Mouse (Mus musculus) midbrain, embryonic 13.5 days (tissue): Measurements from ENCODE around the gene Slc35f1. TPM values are rescaled to one million over a fixed set of nuclear protein-coding genes. Genes with fewer than 3 reads are reported as not detected.

Experiments
- ATAC-seq: fragments of 200-750 bp; cut with Nextera tagmentation; 2 replicates; pipeline ENCODE4 v1.8.0; 2017; ENCODE audit warnings: mild to moderate bottlenecking, moderate TSS enrichment, moderate library complexity
- H3K27ac ChIP-seq: fragments of 300-500 bp; sonication (generic); 2 replicates; pipeline ENCODE4 v1.5.1; 2015; ENCODE audit warnings: inconsistent platforms, mild to moderate bottlenecking, moderate library complexity
- H3K27me3 ChIP-seq: fragments of 300-500 bp; sonication (generic); 2 replicates; pipeline ENCODE4 v1.6.1; 2015; ENCODE audit warnings: mild to moderate bottlenecking, inconsistent platforms
- H3K36me3 ChIP-seq: fragments of 300-500 bp; sonication (generic); 2 replicates; pipeline ENCODE4 v1.6.1; 2015; ENCODE audit warnings: mild to moderate bottlenecking, inconsistent platforms
- H3K4me1 ChIP-seq: fragments of 300-500 bp; sonication (generic); replicated peaks from 2 replicates; pipeline ENCODE4 v1.6.1; 2015; ENCODE audit warnings: inconsistent platforms
- H3K4me2 ChIP-seq: fragments of 300-500 bp; sonication (generic); replicated peaks from 2 replicates; pipeline ENCODE4 v1.6.1; 2015; ENCODE audit warnings: moderate library complexity, mild to moderate bottlenecking, inconsistent platforms
- H3K4me3 ChIP-seq: fragments of 300-500 bp; sonication (generic); replicated peaks from 2 replicates; pipeline ENCODE4 v1.5.1; 2015; ENCODE audit warnings: mild to moderate bottlenecking, inconsistent platforms
- H3K9ac ChIP-seq: fragments of 300-500 bp; sonication (generic); replicated peaks from 2 replicates; pipeline ENCODE4 v1.6.1; 2015; ENCODE audit warnings: mild to moderate bottlenecking, inconsistent platforms
- H3K9me3 ChIP-seq: fragments of 300-500 bp; sonication (generic); 2 replicates; pipeline ENCODE4 v1.6.1; 2016; ENCODE audit warnings: mild to moderate bottlenecking, inconsistent platforms
- WGBS: fragments of 180-500 bp; shearing (Covaris S2); methylation state at CpG from one replicate; pipeline ENCODE4 v1.1.7; 2015; 5-methylcytosine and 5-hydroxymethylcytosine counted together
- polyA plus RNA-seq: library from polyadenylated mRNA; unstranded; fragments of >200 nt; fragmentation: Nextera tagmentation; extraction: Ambion mirVana; gene quantifications from 2 replicates; pipeline ENCODE4 v1.2.1, GENCODE M21; 2015

The Slc35f1 gene
- polyA plus RNA-seq, 1 experiment from 2014 or later, result 36.3 TPM

- WGBS, result 71% methylated on average over 1 of the region's 1 CpGs
- H3K4me2 ChIP-seq, result no peak overlapping the region
- H3K36me3 ChIP-seq, result no peaks in the 10 kb centered on the region
- no peak overlapping the region for H3K4me3 ChIP-seq
- H3K27me3 ChIP-seq, result no peaks in the 10 kb centered on the region
- H3K9ac ChIP-seq, result no peak overlapping the region
- H3K9me3 ChIP-seq, result no peaks in the 10 kb centered on the region
- no peaks in the 10 kb centered on the region for H3K4me1 ChIP-seq
- no peak overlapping the region for H3K27ac ChIP-seq
- ATAC-seq, result no peak
Observed at GRCm38 (mm10) chr10:53132707-53133106, 442.4 kb downstream of the Slc35f1 start.

GRCm38 (mm10) chr10:53150321-53150720 lies 460.0 kb downstream of the Slc35f1 start:
- no peak overlapping the region for H3K27ac ChIP-seq
- H3K36me3 ChIP-seq, result no peaks in the 10 kb centered on the region
- WGBS, result 79% methylated on average over 2 of the region's 2 CpGs
- no peaks in the 10 kb centered on the region for H3K4me1 ChIP-seq
- H3K9me3 ChIP-seq, result no peaks in the 10 kb centered on the region
- ATAC-seq, result no peak
- no peak overlapping the region for H3K4me3 ChIP-seq
- H3K9ac ChIP-seq, result no peak overlapping the region
- no peaks in the 10 kb centered on the region for H3K27me3 ChIP-seq
- no peak overlapping the region for H3K4me2 ChIP-seq

GRCm38 (mm10) chr10:53150916-53151315 lies 460.6 kb downstream of the Slc35f1 start:
- H3K36me3 ChIP-seq, result no peaks in the 10 kb centered on the region
- H3K9me3 ChIP-seq, result no peaks in the 10 kb centered on the region
- no peak for ATAC-seq
- H3K4me3 ChIP-seq, result no peak overlapping the region
- H3K9ac ChIP-seq, result no peak overlapping the region
- H3K4me1 ChIP-seq, result no peaks in the 10 kb centered on the region
- no peak overlapping the region for H3K27ac ChIP-seq
- H3K27me3 ChIP-seq, result no peaks in the 10 kb centered on the region
- H3K4me2 ChIP-seq, result no peak overlapping the region
- WGBS, result 58% methylated on average over 2 of the region's 2 CpGs

GRCm38 (mm10) chr10:53156374-53156773 lies 466.0 kb downstream of the Slc35f1 start:
- Histone ChIP-seq H3K4me3 (no peak overlapping the region), H3K27me3 (no peaks in the 10 kb centered on the region), H3K4me1 (no peaks in the 10 kb centered on the region), H3K36me3 (no peaks in the 10 kb centered on the region), H3K9me3 (no peaks in the 10 kb centered on the region), H3K27ac (no peak overlapping the region), H3K4me2 (no peak overlapping the region), H3K9ac (no peak overlapping the region)
- no peak for ATAC-seq
- WGBS, result 60% methylated on average over 7 of the region's 7 CpGs

- Histone ChIP-seq H3K9ac (no peak overlapping the region), H3K9me3 (no peaks in the 10 kb centered on the region), H3K27me3 (no peaks in the 10 kb centered on the region), H3K4me1 (no peaks in the 10 kb centered on the region), H3K36me3 (no peaks in the 10 kb centered on the region), H3K27ac (no peak overlapping the region), H3K4me2 (no peak overlapping the region), H3K4me3 (no peak overlapping the region)
- 85% methylated on average over 2 of the region's 2 CpGs for WGBS
- no peak for ATAC-seq
Observed at GRCm38 (mm10) chr10:53157740-53158139, 467.4 kb downstream of the Slc35f1 start.
